Mouse (Mus musculus) monocyte, adult 59 days (primary cell): ENCODE results near the gene Secisbp2. TPM values are rescaled to one million over a fixed set of nuclear protein-coding genes. Genes with fewer than 3 reads are reported as not detected.

ENCODE experiments used
- total RNA-seq, 2 experiments: library from RNA; stranded (reverse); gene quantifications; one replicate each; pipeline ENCODE4 v1.2.4; 2023

The Secisbp2 gene
- total RNA-seq = 10 to 100 TPM; 63.0 to 63.1 TPM

DNA sequence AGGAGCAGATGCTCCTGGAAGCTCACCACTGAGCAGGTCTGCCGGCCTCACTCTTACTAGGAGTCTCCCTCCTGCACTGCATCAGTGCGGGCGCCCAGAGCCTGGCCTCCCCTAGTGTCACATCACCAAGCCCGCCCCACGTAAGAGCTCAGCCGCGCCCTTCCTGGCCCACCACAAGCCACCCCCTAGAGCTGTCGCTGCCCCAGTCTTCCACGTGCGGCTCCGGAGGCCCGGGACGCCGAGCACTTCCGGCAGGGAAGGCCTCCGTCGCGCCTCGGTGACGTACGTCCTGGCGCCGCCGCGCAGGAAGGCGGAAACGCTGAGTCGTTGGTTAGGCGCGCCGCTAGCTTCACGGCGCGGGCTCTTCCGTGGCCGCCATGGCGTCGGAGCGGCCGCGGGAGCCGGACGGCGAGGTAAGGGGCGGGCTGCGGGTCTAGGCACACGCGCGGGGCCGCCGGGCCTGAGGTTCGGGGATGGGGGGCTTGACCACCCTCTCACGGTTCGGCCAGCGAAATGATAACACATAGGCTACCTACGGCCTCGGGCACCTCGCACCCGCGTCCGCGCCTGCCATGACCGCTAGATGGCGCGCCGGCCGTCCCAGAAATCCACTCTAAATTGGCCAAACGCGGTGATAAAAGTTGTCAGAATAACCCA, at the start of gene Secisbp2:
Secisbp2 (plus strand) TSS at position 290 of the 657 bp plus-strand sequence.

DNA sequence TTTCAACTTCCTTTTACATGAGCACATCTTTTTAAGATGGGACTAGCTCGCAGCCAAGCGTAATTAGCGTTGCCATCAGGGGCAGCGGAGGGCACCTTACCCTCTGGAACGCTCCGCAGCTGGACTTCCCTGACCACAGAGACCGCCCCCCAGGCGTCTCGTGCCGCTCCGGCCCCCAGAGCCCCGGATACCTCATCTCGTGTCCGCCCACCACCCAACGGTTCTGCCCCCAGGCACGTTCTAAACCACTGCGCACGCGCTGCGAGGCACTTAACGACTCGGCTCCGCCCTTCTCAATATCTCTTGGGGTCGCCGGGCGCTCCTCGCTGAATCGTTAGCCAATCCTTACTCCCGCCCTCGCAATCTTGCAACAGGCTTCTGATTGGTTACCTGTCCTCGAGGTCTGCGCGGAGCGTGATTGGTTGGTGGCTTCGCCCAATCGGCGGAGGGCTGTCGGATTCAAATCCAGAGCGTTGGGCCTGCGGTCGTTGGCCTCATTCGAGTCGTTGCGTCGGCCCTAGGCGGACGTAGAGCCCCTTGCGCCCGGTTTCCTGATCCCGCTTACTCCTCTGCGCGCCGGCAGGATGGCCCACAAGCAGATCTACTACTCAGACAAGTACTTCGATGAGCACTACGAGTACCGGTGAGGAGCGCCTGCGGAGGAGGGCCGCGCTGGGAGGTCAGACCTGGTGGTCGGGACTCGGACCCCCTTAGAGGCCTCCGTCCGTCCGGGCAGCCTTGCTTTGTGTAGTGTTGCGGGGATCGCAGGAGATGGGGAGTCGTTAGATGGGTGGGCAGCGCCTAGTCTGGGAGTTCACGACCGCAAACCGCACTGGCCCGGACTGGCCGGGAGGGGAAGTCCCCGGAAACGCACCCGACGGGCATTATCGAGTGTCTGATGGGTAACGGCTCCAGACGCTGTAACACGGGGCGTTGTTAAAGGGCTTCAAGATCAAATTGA, 6.4 kb upstream of the Secisbp2 start, which contains the start of gene Cks2:
Cks2 (plus strand) TSS at position 404 of the 961 bp plus-strand sequence.

Other genes starting within 250 kb of the Secisbp2 start
- 1 to 10 TPM in 1 of 2 experiments, under 1 TPM in 1; 0.76 to 1.1 TPM for gene S1pr3, start 243.1 kb upstream of the Secisbp2 start, total RNA-seq
- gene Shc3, start 82.3 kb upstream of the Secisbp2 start, total RNA-seq = not detected
- gene Cks2, start 6.5 kb upstream of the Secisbp2 start, total RNA-seq = 10 to 100 TPM; 34.9 to 39.6 TPM
- gene Sema4d, start 142.1 kb downstream of the Secisbp2 start, total RNA-seq = 100 to 1,000 TPM; 354 to 390 TPM
- gene Gadd45g, start 195.0 kb downstream of the Secisbp2 start, total RNA-seq = 10 to 100 TPM in 1 of 2 experiments, 1 to 10 TPM in 1; 10.0 to 13.7 TPM